Mouse (Mus musculus): ENCODE data around the gene Hmgb1.

Gene Hmgb1

DNA sequence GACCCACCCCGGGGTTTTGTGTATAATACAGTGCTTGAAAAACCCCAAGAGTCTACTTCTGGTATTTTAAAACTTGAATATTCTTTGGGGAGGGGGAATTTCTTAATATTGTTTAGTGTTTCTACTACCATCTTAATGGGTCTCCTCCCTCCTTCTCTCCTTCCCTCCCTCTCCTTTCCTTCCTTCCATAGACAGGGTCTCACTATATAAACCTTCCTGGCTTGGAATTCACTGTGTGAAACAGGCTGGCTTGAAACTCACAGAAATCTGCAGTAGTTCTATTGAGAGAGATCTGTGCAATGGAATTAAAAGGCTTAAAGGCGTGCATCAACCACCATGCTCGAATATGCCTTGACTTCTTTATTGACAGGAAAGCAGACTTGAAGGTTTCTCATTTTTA lies 1.5 kb upstream of the Hmgb1 start:
- DNase-seq (ENCODE audit: low spot score), result no peak

GRCm38 (mm10) chr5:149184844-149185186 lies 526 bp upstream of the Hmgb1 start:
- no peak for DNase-seq (ENCODE audit: low spot score)

DNA sequence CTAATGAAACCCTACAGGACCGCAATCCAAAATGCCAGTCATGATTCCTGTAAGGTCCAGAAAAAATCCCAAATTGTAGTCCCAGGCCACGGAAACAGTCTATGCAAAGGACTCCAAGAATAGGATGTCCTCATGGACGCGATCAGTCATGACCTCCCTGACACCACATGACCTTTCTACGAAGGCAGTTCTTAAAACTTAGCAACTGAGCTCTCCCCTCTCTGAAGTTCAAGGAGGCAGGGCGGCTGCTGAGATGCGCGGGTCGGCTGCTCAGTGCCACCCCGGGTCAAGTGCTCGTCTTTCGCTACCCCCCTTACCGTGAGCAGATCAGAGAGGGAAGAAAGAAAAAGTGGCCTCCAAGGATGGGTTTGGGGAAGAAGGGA lies 577 bp downstream of the Hmgb1 start:
- DNase-seq (ENCODE audit: low spot score), result peak; percentile 36

DNA sequence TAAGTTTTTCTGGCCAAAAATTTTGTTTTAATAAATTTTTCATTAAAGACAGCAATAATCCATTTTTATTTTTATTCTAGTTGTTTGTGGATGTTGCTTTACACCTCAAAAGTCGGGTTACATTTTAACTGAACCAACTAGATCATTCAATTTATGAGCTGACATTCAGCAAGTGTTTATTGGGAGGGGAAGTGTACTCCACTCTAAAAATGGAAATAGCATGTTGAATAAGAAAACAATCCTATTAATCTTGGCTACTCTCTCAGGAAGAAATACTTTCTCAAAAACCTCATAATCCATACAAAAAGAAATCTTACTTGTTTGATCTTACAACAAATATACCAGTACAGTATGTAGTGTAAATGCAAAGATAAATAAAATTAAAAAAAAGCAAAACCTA lies 1.2 kb downstream of the Hmgb1 start:
- DNase-seq (ENCODE audit: low spot score), result no peak

GRCm38 (mm10) chr5:149182186-149182870 lies 2.0 kb downstream of the Hmgb1 start:
- DNase-seq (ENCODE audit: low spot score), result no peak

- DNase-seq (ENCODE audit: low spot score), result no peak
Measured at GRCm38 (mm10) chr5:149179826-149180225, 4.5 kb downstream of the Hmgb1 start.

- no peak for DNase-seq (ENCODE audit: low spot score)
Measured at GRCm38 (mm10) chr5:149178095-149178494, 6.2 kb downstream of the Hmgb1 start.

DNA sequence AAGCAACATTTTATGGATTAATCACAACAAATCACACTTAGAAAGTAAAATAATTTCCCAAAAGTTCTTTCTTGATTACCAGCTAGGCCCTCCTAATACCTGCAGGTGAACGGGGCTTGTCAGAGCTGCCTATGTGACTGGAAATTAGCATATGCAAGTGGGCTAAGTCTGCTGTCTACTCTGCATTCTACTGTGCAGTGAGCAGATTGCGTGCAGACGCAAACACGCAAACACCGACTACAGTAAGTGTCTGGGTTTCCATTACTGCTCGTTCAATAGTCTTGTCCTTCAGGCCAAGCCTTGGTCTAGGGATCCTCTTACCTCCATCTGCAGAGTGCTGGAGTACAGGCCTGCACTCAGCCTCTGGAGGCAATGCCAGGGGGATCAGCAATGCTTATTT lies 8.6 kb downstream of the Hmgb1 start:
- no peak for DNase-seq (ENCODE audit: low spot score)

- no peak for DNase-seq (ENCODE audit: low spot score)
Measured at GRCm38 (mm10) chr5:149174527-149174926, 9.8 kb downstream of the Hmgb1 start.

DNA sequence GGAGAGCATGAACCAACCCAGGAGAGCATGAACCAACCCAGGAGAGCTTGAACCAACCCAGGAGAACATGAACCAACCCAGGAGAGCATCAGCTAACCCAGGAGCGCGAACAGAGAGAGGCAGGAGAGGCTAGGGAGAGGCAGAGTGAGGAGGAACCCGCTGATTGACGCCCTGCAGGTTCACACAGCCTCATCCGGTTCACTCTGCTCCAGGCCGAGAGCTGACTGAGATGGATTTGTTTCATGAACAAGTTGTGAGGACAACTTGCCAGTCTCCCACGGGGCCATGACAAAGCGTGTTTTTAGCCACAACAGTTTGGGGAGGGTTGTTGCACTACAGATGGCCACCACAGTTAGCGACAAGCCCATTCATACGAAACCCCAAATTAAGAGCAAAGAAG lies 12.0 kb downstream of the Hmgb1 start:
- no peak for DNase-seq (ENCODE audit: low spot score)

DNA sequence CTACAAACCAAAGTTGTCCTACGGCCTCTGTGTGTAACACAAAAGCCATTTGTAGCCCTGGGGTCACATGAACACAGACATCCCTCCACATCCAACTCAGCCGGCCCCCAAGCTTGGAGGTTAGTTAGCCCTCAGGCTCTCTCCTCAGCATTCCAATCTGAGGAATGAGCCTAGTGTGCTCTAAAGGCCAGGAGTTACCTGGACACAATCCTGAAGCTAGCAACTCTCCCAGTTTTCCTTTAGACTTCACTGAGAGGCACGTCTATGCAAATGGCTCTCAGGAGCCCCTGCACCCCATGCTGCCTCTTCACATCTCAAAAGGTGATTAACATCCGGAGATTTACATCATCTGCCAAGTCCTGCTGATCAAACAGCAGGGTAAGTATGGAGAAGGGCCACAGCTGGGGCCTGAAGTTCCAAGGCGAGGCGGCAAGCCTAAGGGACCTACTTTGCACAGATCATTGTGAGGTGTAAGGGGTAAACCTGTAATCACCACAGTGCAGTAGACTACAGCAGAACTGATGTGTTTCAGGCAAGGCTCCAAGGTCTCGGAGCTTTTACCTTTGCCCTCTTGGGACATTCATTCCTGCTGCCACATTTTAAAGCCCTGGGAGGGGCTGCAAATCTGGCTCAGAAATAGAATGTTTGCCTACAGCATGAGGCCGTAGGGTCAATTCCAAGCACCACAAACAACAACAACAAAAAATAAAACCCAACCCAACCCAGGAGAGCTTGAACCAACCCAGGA lies 13.3 kb downstream of the Hmgb1 start:
- DNase-seq (ENCODE audit: low spot score), result no peak

DNA sequence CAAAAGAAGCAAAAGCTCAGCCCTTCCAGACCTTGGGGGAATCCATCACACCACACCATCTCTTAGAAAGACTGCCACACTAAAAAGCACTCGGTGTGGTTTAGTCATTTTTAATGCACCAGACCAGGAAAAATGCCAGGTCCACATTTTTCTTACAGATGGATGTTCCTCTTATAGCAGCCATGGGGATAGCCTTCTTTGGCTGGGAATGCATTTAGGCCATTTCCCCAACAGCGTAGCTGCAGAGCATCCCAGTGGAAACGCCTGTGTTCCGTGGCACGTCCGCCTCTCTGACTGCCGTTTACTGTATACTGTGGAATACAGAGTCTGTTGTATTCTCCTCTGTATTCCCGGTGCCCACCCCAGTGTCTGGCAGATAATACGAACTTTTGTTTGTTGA lies 15.5 kb downstream of the Hmgb1 start:
- DNase-seq (ENCODE audit: low spot score), result no peak

DNA sequence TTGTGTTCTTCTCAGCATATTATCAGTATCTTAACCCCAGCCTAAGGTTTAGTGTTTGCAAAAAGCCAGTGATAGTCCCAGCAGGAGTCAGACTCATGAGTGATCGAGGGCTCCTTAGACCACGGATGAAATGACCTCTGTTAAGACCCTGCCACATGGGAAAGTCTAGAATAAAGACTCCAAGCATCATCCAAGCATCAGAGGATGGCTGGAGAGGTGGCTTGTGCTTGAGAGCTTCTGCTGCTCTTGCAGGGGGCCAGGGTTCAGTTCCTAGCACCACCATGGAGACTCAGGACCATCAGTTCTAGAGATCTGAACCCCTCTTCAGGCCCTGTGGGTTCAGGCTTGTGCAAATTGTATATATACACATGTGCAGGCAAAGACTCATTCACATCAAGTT lies 16.2 kb downstream of the Hmgb1 start:
- DNase-seq (ENCODE audit: low spot score), result no peak

GRCm38 (mm10) chr5:149166011-149166410 lies 18.3 kb downstream of the Hmgb1 start:
- DNase-seq (ENCODE audit: low spot score), result no peak

DNA sequence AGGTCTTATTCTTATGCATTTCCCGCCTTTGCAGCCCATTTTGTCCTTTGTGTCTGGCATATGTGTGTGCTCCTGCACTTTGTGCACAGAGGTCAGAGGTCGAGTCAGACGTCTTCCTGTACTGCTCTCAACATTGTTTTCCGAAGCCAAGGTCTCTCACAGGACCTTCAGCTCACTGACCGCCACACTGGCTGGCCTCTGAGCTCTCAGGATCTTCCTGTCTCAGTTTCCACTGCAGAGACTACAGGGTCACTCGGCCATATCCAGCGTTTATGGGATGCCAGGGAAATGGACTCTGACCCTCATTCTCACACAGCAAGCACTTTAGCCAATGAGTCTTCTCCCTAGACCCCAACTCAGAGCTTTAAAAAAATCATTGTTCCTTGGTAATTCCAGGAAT lies 19.4 kb downstream of the Hmgb1 start:
- no peak for DNase-seq (ENCODE audit: low spot score)

DNA sequence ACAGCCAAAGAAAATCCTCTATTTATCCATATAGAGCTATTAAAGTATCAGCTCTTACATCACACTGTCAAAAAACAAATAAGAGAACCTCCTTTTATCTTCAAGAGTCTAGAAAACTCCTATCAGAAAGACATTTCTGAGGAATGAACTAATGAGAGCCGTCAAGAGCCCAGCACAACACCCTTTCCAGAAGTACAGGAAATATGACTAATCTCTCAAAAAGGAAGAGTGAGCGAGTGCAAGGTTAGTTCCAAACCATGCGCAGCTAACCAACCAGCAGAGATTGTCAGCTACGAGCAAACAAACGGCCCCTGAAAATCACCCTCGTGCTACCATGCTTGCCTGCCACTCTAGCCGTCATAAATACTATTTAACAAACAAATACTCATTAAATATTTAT lies 21.4 kb downstream of the Hmgb1 start:
- no peak for DNase-seq (ENCODE audit: low spot score)

- no peak for DNase-seq (ENCODE audit: low spot score)
Measured at GRCm38 (mm10) chr5:149160469-149160868, 23.8 kb downstream of the Hmgb1 start.

DNA sequence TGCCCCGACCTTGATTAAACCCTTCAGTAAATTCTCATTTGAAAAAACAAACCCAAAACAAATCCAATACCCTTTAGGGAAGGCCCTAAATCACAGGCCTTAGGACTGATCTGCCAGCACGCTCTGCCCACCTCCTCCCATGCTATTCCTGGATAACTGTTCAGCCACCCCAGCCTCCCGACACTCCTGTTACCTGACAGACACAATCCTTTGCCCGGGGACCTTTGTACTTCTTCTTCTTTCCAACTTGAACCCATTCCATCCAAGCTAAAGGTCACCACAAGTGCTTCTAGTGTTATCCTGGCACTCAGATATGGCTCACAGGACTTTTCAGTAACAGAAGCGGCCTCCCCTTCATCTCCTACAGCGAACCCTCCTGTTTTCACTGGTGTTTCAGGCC lies 25.3 kb downstream of the Hmgb1 start:
- DNase-seq (ENCODE audit: low spot score), result no peak

GRCm38 (mm10) chr5:149156886-149157563 lies 27.3 kb downstream of the Hmgb1 start:
- no peak for DNase-seq (ENCODE audit: low spot score)

GRCm38 (mm10) chr5:149152774-149153155 lies 31.5 kb downstream of the Hmgb1 start:
- DNase-seq (ENCODE audit: low spot score), result no peak

- no peak for DNase-seq (ENCODE audit: low spot score)
Measured at GRCm38 (mm10) chr5:149152063-149152773, 32.1 kb downstream of the Hmgb1 start.

GRCm38 (mm10) chr5:149150882-149151281 lies 33.4 kb downstream of the Hmgb1 start:
- DNase-seq (ENCODE audit: low spot score), result no peak
